Mouse (Mus musculus) thymus, adult 2 months (tissue): Measurements from ENCODE around the gene 2310003L06Rik. TPM values are rescaled to one million over a fixed set of nuclear protein-coding genes. Genes with fewer than 3 reads are reported as not detected.

Experiments used
- DNase-seq: peaks from one replicate; pipeline ENCODE4 v3.0.0; 2021
- H3K27ac ChIP-seq: fragments of 200-500 bp; 2 replicates; pipeline ENCODE4 v1.5.1; 2012; ENCODE audit warnings: low read length, control low read depth; ENCODE audit not compliant: control insufficient read depth, insufficient read depth
- H3K27me3 ChIP-seq: fragments of 200-500 bp; 2 replicates; pipeline ENCODE4 v1.6.1; 2012; ENCODE audit warnings: mild to moderate bottlenecking, low read length, moderate library complexity, mixed read lengths; ENCODE audit not compliant: control insufficient read depth, insufficient read depth
- H3K36me3 ChIP-seq: fragments of 200-500 bp; 2 replicates; pipeline ENCODE4 v1.6.1; 2012; ENCODE audit warnings: mild to moderate bottlenecking, low read length, moderate library complexity; ENCODE audit not compliant: control insufficient read depth, insufficient read depth
- H3K4me1 ChIP-seq: fragments of 200-500 bp; replicated peaks from 2 replicates; pipeline ENCODE4 v1.6.1; 2012; ENCODE audit warnings: low read length; ENCODE audit not compliant: control insufficient read depth, insufficient read depth
- H3K4me3 ChIP-seq: fragments of 200-500 bp; 2 replicates; pipeline ENCODE4 v1.5.1; 2012; ENCODE audit warnings: mild to moderate bottlenecking, low read length, control low read depth, moderate library complexity; ENCODE audit not compliant: control insufficient read depth, insufficient read depth
- CTCF ChIP-seq: fragments of 200-500 bp; IDR thresholded peaks from 2 replicates; pipeline ENCODE4 v1.5.1; 2012; ENCODE audit warnings: mild to moderate bottlenecking, control low read depth, low read length, moderate library complexity, borderline replicate concordance; ENCODE audit not compliant: control insufficient read depth, poor library complexity, insufficient read depth; ENCODE audit errors: extremely low read depth
- POLR2A ChIP-seq: fragments of 200-500 bp; IDR thresholded peaks from 2 replicates; pipeline ENCODE4 v1.6.1; 2012; ENCODE audit warnings: mild to moderate bottlenecking, low read length, control low read depth, moderate library complexity; ENCODE audit not compliant: control insufficient read depth, poor library complexity, insufficient read depth; ENCODE audit errors: extremely low read depth
- WGBS: fragments of 180-500 bp; shearing (Covaris S2); methylation state at CpG from one replicate; pipeline ENCODE4 v1.1.7; 2018; 5-methylcytosine and 5-hydroxymethylcytosine counted together
- polyA plus RNA-seq: library from polyadenylated mRNA; depleted of rRNA; stranded (reverse); fragments of >200 nt; gene quantifications from 2 replicates; pipeline ENCODE4 v1.2.3, GENCODE M21; 2012; rRNA removed

The 2310003L06Rik gene
- polyA plus RNA-seq, 1 experiment, result not detected

GRCm38 (mm10) chr5:87982468-87983214 is 13.4 kb downstream of the 2310003L06Rik start:
- no peaks in the 10 kb centered on the region for H3K36me3 ChIP-seq
- H3K4me3 ChIP-seq, result no peak overlapping the region
- no peak for DNase-seq
- no peak overlapping the region for H3K27ac ChIP-seq
- TF ChIP-seq CTCF, result no peak
- no peak for TF ChIP-seq POLR2A
- no peaks in the 10 kb centered on the region for H3K27me3 ChIP-seq
- WGBS, result 54% methylated on average over 3 of the region's 3 CpGs
- H3K4me1 ChIP-seq, result no peaks in the 10 kb centered on the region

- no peaks in the 10 kb centered on the region for H3K27me3 ChIP-seq
- TF ChIP-seq CTCF (no peak), POLR2A (no peak)
- WGBS, result 82% methylated on average over 3 of the region's 3 CpGs
These were observed 33.0 kb downstream of the 2310003L06Rik start, which contains the start of gene Smr3a for GRCm38 (mm10) chr5:88002249-88002648. Gene Smr3a (plus strand): TSS chr5:88002549.

GRCm38 (mm10) chr5:88005241-88005640 is 36.0 kb downstream of the 2310003L06Rik start:
- H3K36me3 ChIP-seq, result no peaks in the 10 kb centered on the region
- TF ChIP-seq CTCF, result no peak
- TF ChIP-seq POLR2A, result no peak
- no peak overlapping the region for H3K27ac ChIP-seq
- no peak overlapping the region for H3K4me3 ChIP-seq
- H3K27me3 ChIP-seq, result no peaks in the 10 kb centered on the region
- DNase-seq, result no peak
- no peaks in the 10 kb centered on the region for H3K4me1 ChIP-seq

More at GRCm38 (mm10) chr5:88002249-88002648, 33.0 kb downstream of the 2310003L06Rik start, which contains the start of gene Smr3a:
- no peak within 1 kb of the TSS for H3K4me3 ChIP-seq
- H3K36me3 ChIP-seq, result no peaks in the 10 kb centered on the region
- DNase-seq, result no peak
- H3K27ac ChIP-seq, result no peak within 1 kb of the TSS
- H3K4me1 ChIP-seq, result no peaks in the 10 kb centered on the region

Other genes with a start within 250 kb of the 2310003L06Rik start
- gene Csn1s2a, start 194.9 kb upstream of the 2310003L06Rik start, polyA plus RNA-seq, result 0.75 and 0.88 TPM in 2 replicates
- gene Csn1s2b, start 161.4 kb upstream of the 2310003L06Rik start, polyA plus RNA-seq, result not detected in 2 replicates
- gene Prr27, start 143.8 kb upstream of the 2310003L06Rik start, polyA plus RNA-seq, result not detected in 2 replicates
- 0.31 and 0.47 TPM in 2 replicates for gene Odam, start 84.4 kb upstream of the 2310003L06Rik start, polyA plus RNA-seq
- gene Csn3, start 43.9 kb upstream of the 2310003L06Rik start, polyA plus RNA-seq, result 0.13 and 0.70 TPM in 2 replicates
- gene Gm28434, start 58 bp downstream of the 2310003L06Rik start, polyA plus RNA-seq, result not detected in 2 replicates
- gene Cabs1, start 10.0 kb downstream of the 2310003L06Rik start, polyA plus RNA-seq, result not detected in 2 replicates
- gene Smr3a, start 33.1 kb downstream of the 2310003L06Rik start, polyA plus RNA-seq, result not detected in 2 replicates
- gene Smr2, start 117.1 kb downstream of the 2310003L06Rik start, polyA plus RNA-seq, result not detected in 2 replicates
- not detected in 2 replicates for gene Gm11116, start 142.1 kb downstream of the 2310003L06Rik start, polyA plus RNA-seq
- not detected in 2 replicates for gene Gm11115, start 184.6 kb downstream of the 2310003L06Rik start, polyA plus RNA-seq